ENCODE assay signal across 26 mouse cellular contexts in genomic region chr10:53728883-53729282, GRCm38 (mm10). TPM values are rescaled to one million over a fixed set of nuclear protein-coding genes. Genes with fewer than 3 reads are reported as not detected.
DNase-seq lines count a peak whose midpoint lies in the region; ATAC-seq lines count a peak whose summit lies in the region.
"Had no signal": no experiment of that assay in that cellular context is flagged by ENCODE, and none has a peak within 500 bp of the region (broad histone marks: within the 10 kb centered on the region; RNA-seq: fewer than 3 reads in every experiment).

No protein-coding gene starts in this region.

- WGBS in kidney, embryonic 16.5 days: 28% methylated on average over 1 of the region's 1 CpGs
- WGBS in embryonic facial prominence, embryonic 14.5 days: 16% methylated on average over 1 of the region's 1 CpGs

- H3K27ac ChIP-seq in kidney, embryonic 16.5 days (ENCODE audit: low read length): no peak overlapping the region
- no peak overlapping the region for H3K27ac ChIP-seq in embryonic facial prominence, embryonic 14.5 days (replicated peaks; ENCODE audit: low read depth, low read length)
- H3K27ac ChIP-seq: embryonic facial prominence, embryonic 13.5 days; forebrain, embryonic 10.5 days; gastrocnemius, adult 2 months; hindbrain, embryonic 12.5 days had no signal

- no peaks in the 10 kb centered on the region for H3K9me3 ChIP-seq in kidney, embryonic 16.5 days (ENCODE audit: low read length)
- no peaks in the 10 kb centered on the region for H3K9me3 ChIP-seq in embryonic facial prominence, embryonic 14.5 days (ENCODE audit: control insufficient read depth, low read length)
- H3K9me3 ChIP-seq: embryonic facial prominence, embryonic 13.5 days; forebrain, embryonic 10.5 days; hindbrain, embryonic 12.5 days had no signal

- H3K9ac ChIP-seq in kidney, embryonic 16.5 days (replicated peaks; ENCODE audit: low read length): no peak overlapping the region
- H3K9ac ChIP-seq in embryonic facial prominence, embryonic 14.5 days (ENCODE audit: low read depth, low read length): no peak overlapping the region
- H3K9ac ChIP-seq: embryonic facial prominence, embryonic 13.5 days; hindbrain, embryonic 12.5 days had no signal

- no peaks in the 10 kb centered on the region for H3K27me3 ChIP-seq in kidney, embryonic 16.5 days (ENCODE audit: insufficient read depth, low read length)
- H3K27me3 ChIP-seq in embryonic facial prominence, embryonic 14.5 days (replicated peaks; ENCODE audit: control insufficient read depth, insufficient read depth, low read length): no peaks in the 10 kb centered on the region
- H3K27me3 ChIP-seq: CH12.LX; embryonic facial prominence, embryonic 13.5 days; hindbrain, embryonic 12.5 days; Patski had no signal

- peak; percentile 61; the same call in 1 of the 2 replicates for ATAC-seq in kidney, embryonic 16.5 days (ENCODE audit: low FRiP score, low TSS enrichment)
- peak; percentile 60; the same call in 1 of the 2 replicates for ATAC-seq in embryonic facial prominence, embryonic 14.5 days (ENCODE audit: low read depth)
- no peak for ATAC-seq in cerebellum, adult (ENCODE audit: insufficient number of reproducible peaks, low FRiP score, low TSS enrichment)
- ATAC-seq: activated CD4-positive, CD25-positive, alpha-beta regulatory T cell, adult 4 months; forebrain, embryonic 14.5 days; hindbrain, embryonic 16.5 days; inflammation-experienced regulatory T-cells, adult 6 months; Patski had no signal

- H3K36me3 ChIP-seq in kidney, embryonic 16.5 days (ENCODE audit: insufficient read depth, low read length): no peaks in the 10 kb centered on the region
- H3K36me3 ChIP-seq in embryonic facial prominence, embryonic 14.5 days (ENCODE audit: control insufficient read depth, insufficient read depth, low read length): no peaks in the 10 kb centered on the region
- H3K36me3 ChIP-seq: embryonic facial prominence, embryonic 13.5 days; forebrain, embryonic 10.5 days; hindbrain, embryonic 12.5 days had no signal

- no peak overlapping the region for H3K4me2 ChIP-seq in kidney, embryonic 16.5 days (replicated peaks; ENCODE audit: low read depth, low read length)
- no peak overlapping the region for H3K4me2 ChIP-seq in embryonic facial prominence, embryonic 14.5 days (ENCODE audit: low read depth, low read length)
- H3K4me2 ChIP-seq: embryonic facial prominence, embryonic 13.5 days; hindbrain, embryonic 12.5 days had no signal

- peaks cover 11% of the 10 kb centered on the region; the same call in 1 of the 2 replicates for H3K4me1 ChIP-seq in kidney, embryonic 16.5 days (ENCODE audit: insufficient read depth, low read length)
- peaks cover 9% of the 10 kb centered on the region for H3K4me1 ChIP-seq in embryonic facial prominence, embryonic 14.5 days (ENCODE audit: control insufficient read depth, insufficient read depth, low read length)
- H3K4me1 ChIP-seq: forebrain, embryonic 10.5 days; hindbrain, embryonic 12.5 days had no signal

- H3K4me3 ChIP-seq in kidney, embryonic 16.5 days (ENCODE audit: low read length): no peak overlapping the region
- no peak overlapping the region for H3K4me3 ChIP-seq in embryonic facial prominence, embryonic 14.5 days (ENCODE audit: low read depth, low read length)
- H3K4me3 ChIP-seq: embryonic facial prominence, embryonic 13.5 days; erythroblast, embryonic 14.5 days; forebrain, embryonic 10.5 days; gastrocnemius, adult 2 months; hindbrain, embryonic 12.5 days had no signal

- peak; percentile 17 for DNase-seq in embryo, embryonic 10 days (ENCODE audit: low spot score)
- DNase-seq in embryo, embryonic 9.5 days (ENCODE audit: extremely low spot score): no peak
- DNase-seq in kidney, adult 11 months: no peak
- peak; percentile 16 for DNase-seq in 3T3-L1 (ENCODE audit: low read depth, low spot score)
- peak; percentile 63 for DNase-seq in embryonic facial prominence, embryonic 14.5 days (ENCODE audit: low spot score)
- no peak for DNase-seq in cerebellum, postnatal 14 days
- DNase-seq: adrenal gland, postnatal 14 days; cerebellum, adult 18-20 months; cerebellum, adult 9-11 months; gastrocnemius, adult 2 months; gastrocnemius, postnatal 25 days; heart, postnatal 10 days; heart, postnatal 4 days had no signal

RNA-seq across cellular contexts. Expression of gene Fam184a, which starts 22.0 kb away (rescaled TPM):
- 5.2 and 5.6 TPM in 2 replicates for polyA plus RNA-seq in kidney, embryonic 16.5 days (2015; fragmentation: Nextera tagmentation; extraction: Ambion mirVana)
- 4.3 and 5.4 TPM in 2 replicates for polyA plus RNA-seq in embryonic facial prominence, embryonic 14.5 days (2014; fragmentation: Nextera tagmentation; extraction: Ambion mirVana)
- polyA plus RNA-seq: activated CD4-positive, CD25-positive, alpha-beta regulatory T cell, adult 4 months; C2C12; erythroblast, embryonic 14.5 days; inflammation-experienced regulatory T-cells, adult 6 months had no signal

Comparison
In these comparisons a context has a peak if more than half of its experiments do, and no peak if none do; other contexts are left out.
1. DNase-seq: peak in embryo, embryonic 10 days (single experiment), 3T3-L1 (single experiment) and embryonic facial prominence, embryonic 14.5 days (single experiment); none in embryo, embryonic 9.5 days (single experiment), kidney, adult 11 months (single experiment) and cerebellum, postnatal 14 days (0 of 2).